Comparison of ENCODE assay signal across 9 mouse cellular contexts in the genomic region with DNA sequence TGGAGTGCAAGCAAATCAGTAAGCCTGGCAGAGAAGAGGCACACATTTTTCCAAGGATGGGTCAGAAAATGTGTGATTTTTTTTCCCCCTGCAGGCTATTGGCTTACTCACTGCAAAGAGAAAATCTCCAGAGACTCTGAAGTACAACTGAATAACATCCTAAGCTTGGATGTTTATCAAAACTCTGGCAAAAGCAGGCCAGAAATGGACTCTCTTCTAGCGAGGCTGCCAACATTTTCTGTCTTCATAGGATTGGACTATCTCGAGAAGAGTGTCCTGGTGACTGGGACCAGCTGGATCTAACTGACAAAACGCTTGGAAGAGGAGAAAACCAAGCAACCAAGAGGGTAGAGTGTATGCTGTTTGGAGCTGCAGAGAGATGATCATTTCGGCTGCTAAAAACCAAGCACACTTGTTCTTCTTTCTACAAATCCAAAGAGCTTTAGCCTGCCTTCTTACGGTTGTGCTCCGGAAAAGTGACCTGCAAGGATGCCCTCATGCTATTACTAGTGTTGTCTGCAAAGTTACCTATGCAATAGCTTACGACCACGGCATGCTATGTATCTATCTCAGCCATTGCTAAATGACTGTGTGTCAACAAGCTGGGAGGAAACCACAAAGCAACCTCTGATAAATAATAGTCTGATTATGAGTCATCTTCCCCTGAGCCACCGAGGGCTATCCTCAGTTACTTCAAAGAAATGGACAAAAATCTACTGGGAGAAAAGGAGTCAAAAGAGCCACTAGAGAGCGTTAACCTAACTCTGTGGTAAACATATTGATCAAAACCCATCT. TPM values are rescaled to one million over a fixed set of nuclear protein-coding genes. Genes with fewer than 3 reads are reported as not detected.
DNase-seq lines count a peak whose midpoint lies in the region; ATAC-seq lines count a peak whose summit lies in the region.
"Had no signal": no experiment of that assay in that cellular context is flagged by ENCODE, and none has a peak within 500 bp of the region (broad histone marks: within the 10 kb centered on the region; RNA-seq: fewer than 3 reads in every experiment).

No protein-coding gene starts in this region.

- no peak overlapping the region for H3K4me3 ChIP-seq in heart, embryonic 12.5 days
- H3K4me3 ChIP-seq in lung, embryonic 15.5 days: no peak overlapping the region

- ATAC-seq in heart, embryonic 12.5 days (ENCODE audit: insufficient number of reproducible peaks, low FRiP score): peak; percentile 33; the same call in 1 of the 2 replicates
- peak; percentile 89 for ATAC-seq in lung, embryonic 15.5 days (ENCODE audit: borderline replicate concordance, extremely low read depth, low FRiP score, low TSS enrichment)
- ATAC-seq: forebrain, embryonic 14.5 days had no signal

- no peaks in the 10 kb centered on the region for H3K36me3 ChIP-seq in heart, embryonic 12.5 days
- no peaks in the 10 kb centered on the region for H3K36me3 ChIP-seq in lung, embryonic 15.5 days

- WGBS in heart, embryonic 12.5 days: 60% methylated on average over 10 of the region's 10 CpGs
- 38% methylated on average over 10 of the region's 10 CpGs for WGBS in lung, embryonic 15.5 days

- DNase-seq in 416B (ENCODE audit: low read depth): peak; percentile 78
- DNase-seq in CD4-positive helper T cell, adult 2 months (ENCODE audit: low read depth, low spot score): peak; percentile 59
- DNase-seq in layer of hippocampus, postnatal 36 days: no peak
- DNase-seq in right cerebral cortex, postnatal 10 days (ENCODE audit: low spot score in 2 of 2): no peak
- no peak for DNase-seq in adrenal gland, postnatal 36 days
- DNase-seq: thymus, postnatal 4 days had no signal

- no peak overlapping the region for H3K9ac ChIP-seq in heart, embryonic 12.5 days
- H3K9ac ChIP-seq in lung, embryonic 15.5 days: no peak overlapping the region

- H3K9me3 ChIP-seq in heart, embryonic 12.5 days (replicated peaks): no peaks in the 10 kb centered on the region; the same call in 1 of the 2 replicates
- no peaks in the 10 kb centered on the region; the same call in 1 of the 2 replicates for H3K9me3 ChIP-seq in lung, embryonic 15.5 days

- no peak overlapping the region for H3K4me2 ChIP-seq in heart, embryonic 12.5 days
- no peak overlapping the region for H3K4me2 ChIP-seq in lung, embryonic 15.5 days

- H3K27ac ChIP-seq in heart, embryonic 12.5 days (ENCODE audit: poor library complexity, severe bottlenecking): no peak overlapping the region
- peak overlapping the region; percentile 79 for H3K27ac ChIP-seq in lung, embryonic 15.5 days

- no peaks in the 10 kb centered on the region for H3K27me3 ChIP-seq in heart, embryonic 12.5 days (replicated peaks)
- no peaks in the 10 kb centered on the region for H3K27me3 ChIP-seq in lung, embryonic 15.5 days

- peaks cover 3% of the 10 kb centered on the region for H3K4me1 ChIP-seq in heart, embryonic 12.5 days (replicated peaks)
- peaks cover 14% of the 10 kb centered on the region; the same call in 1 of the 2 replicates for H3K4me1 ChIP-seq in lung, embryonic 15.5 days

RNA-seq across cellular contexts. Expression of gene Rbpj, which starts 36.1 kb away (rescaled TPM):
- 26.2 and 27.0 TPM in 2 replicates for polyA plus RNA-seq in heart, embryonic 12.5 days (2016; fragmentation: Nextera tagmentation; extraction: Ambion mirVana)
- 38.2 and 40.2 TPM in 2 replicates for polyA plus RNA-seq in lung, embryonic 15.5 days (2015; fragmentation: Nextera tagmentation; extraction: Ambion mirVana)
- total RNA-seq in layer of hippocampus, postnatal 36 days (2021): 10 to 100 TPM; 21.4 to 27.7 TPM
- total RNA-seq in adrenal gland, postnatal 36 days (2021): 10 to 100 TPM; 39.4 to 44.5 TPM

Comparison
In these comparisons a context has a peak if more than half of its experiments do, and no peak if none do; other contexts are left out.
1. DNase-seq: peak in 416B (single experiment) and CD4-positive helper T cell, adult 2 months (single experiment); none in layer of hippocampus, postnatal 36 days (0 of 2), right cerebral cortex, postnatal 10 days (0 of 2) and adrenal gland, postnatal 36 days (0 of 2).